Mouse (Mus musculus): ENCODE measurements around the gene 0610040J01Rik. TPM values are rescaled to one million over a fixed set of nuclear protein-coding genes. Genes with fewer than 3 reads are reported as not detected.

0610040J01Rik gene
- polyA plus RNA-seq, 1 experiment from 2014 or later: 0.94 TPM

GRCm38 (mm10) chr5:63943291-63943690 lies 131.1 kb downstream of the 0610040J01Rik start:
- no peaks in the 10 kb centered on the region for H3K36me3 ChIP-seq (ENCODE audit: control insufficient read depth, insufficient read depth, low read length)
- H3K9ac ChIP-seq (ENCODE audit: low read length): no peak overlapping the region
- H3K4me1 ChIP-seq (replicated peaks; ENCODE audit: control insufficient read depth, insufficient read depth, low read length): no peaks in the 10 kb centered on the region
- H3K4me3 ChIP-seq (ENCODE audit: low read depth, low read length): no peak overlapping the region
- 91% methylated on average over 9 of the region's 9 CpGs for WGBS
- ATAC-seq (replicated peaks; ENCODE audit: low FRiP score): no peak
- DNase-seq (ENCODE audit: low spot score): no peak
- H3K9me3 ChIP-seq (ENCODE audit: control insufficient read depth, low read length): no peaks in the 10 kb centered on the region
- H3K27ac ChIP-seq (ENCODE audit: low read depth, low read length): no peak overlapping the region
- H3K4me2 ChIP-seq (ENCODE audit: low read depth, low read length, severe bottlenecking): no peak overlapping the region
- no peaks in the 10 kb centered on the region for H3K27me3 ChIP-seq (ENCODE audit: control insufficient read depth, insufficient read depth, low read length)

GRCm38 (mm10) chr5:63947526-63947925 lies 135.4 kb downstream of the 0610040J01Rik start:
- no peak overlapping the region for H3K9ac ChIP-seq (ENCODE audit: low read length)
- no peak overlapping the region for H3K27ac ChIP-seq (ENCODE audit: low read depth, low read length)
- no peaks in the 10 kb centered on the region for H3K27me3 ChIP-seq (ENCODE audit: control insufficient read depth, insufficient read depth, low read length)
- no peak for DNase-seq (ENCODE audit: low spot score)
- ATAC-seq (replicated peaks; ENCODE audit: low FRiP score): no peak
- no peaks in the 10 kb centered on the region for H3K4me1 ChIP-seq (replicated peaks; ENCODE audit: control insufficient read depth, insufficient read depth, low read length)
- H3K4me2 ChIP-seq (ENCODE audit: low read depth, low read length, severe bottlenecking): no peak overlapping the region
- WGBS: 66% methylated on average over 8 of the region's 8 CpGs
- H3K4me3 ChIP-seq (ENCODE audit: low read depth, low read length): no peak overlapping the region
- no peaks in the 10 kb centered on the region for H3K9me3 ChIP-seq (ENCODE audit: control insufficient read depth, low read length)
- no peaks in the 10 kb centered on the region for H3K36me3 ChIP-seq (ENCODE audit: control insufficient read depth, insufficient read depth, low read length)

- Histone ChIP-seq H3K4me1 (replicated peaks; ENCODE audit: control insufficient read depth, insufficient read depth, low read length) (no peaks in the 10 kb centered on the region), H3K27me3 (ENCODE audit: control insufficient read depth, insufficient read depth, low read length) (no peaks in the 10 kb centered on the region), H3K27ac (ENCODE audit: low read depth, low read length) (no peak overlapping the region), H3K9me3 (ENCODE audit: control insufficient read depth, low read length) (no peaks in the 10 kb centered on the region), H3K9ac (ENCODE audit: low read length) (no peak overlapping the region), H3K4me2 (ENCODE audit: low read depth, low read length, severe bottlenecking) (no peak overlapping the region), H3K36me3 (ENCODE audit: control insufficient read depth, insufficient read depth, low read length) (no peaks in the 10 kb centered on the region), H3K4me3 (ENCODE audit: low read depth, low read length) (no peak overlapping the region)
- DNase-seq (ENCODE audit: low spot score) (no peak), ATAC-seq (replicated peaks; ENCODE audit: low FRiP score) (no peak)
- WGBS: 51% methylated on average over 3 of the region's 3 CpGs
Observed at GRCm38 (mm10) chr5:63949195-63949594, 137.0 kb downstream of the 0610040J01Rik start.

Other genes starting within 250 kb of the 0610040J01Rik start
- gene Nwd2, start 163.3 kb upstream of the 0610040J01Rik start, polyA plus RNA-seq (2014; fragmentation: Nextera tagmentation; extraction: Ambion mirVana): 0.21 and 0.25 TPM in 2 replicates
- gene Rell1, start 156.5 kb downstream of the 0610040J01Rik start, polyA plus RNA-seq (2014; fragmentation: Nextera tagmentation; extraction: Ambion mirVana): 12.2 and 13.3 TPM in 2 replicates